7 mouse cellular contexts compared by ENCODE assay signal in the genomic region with DNA sequence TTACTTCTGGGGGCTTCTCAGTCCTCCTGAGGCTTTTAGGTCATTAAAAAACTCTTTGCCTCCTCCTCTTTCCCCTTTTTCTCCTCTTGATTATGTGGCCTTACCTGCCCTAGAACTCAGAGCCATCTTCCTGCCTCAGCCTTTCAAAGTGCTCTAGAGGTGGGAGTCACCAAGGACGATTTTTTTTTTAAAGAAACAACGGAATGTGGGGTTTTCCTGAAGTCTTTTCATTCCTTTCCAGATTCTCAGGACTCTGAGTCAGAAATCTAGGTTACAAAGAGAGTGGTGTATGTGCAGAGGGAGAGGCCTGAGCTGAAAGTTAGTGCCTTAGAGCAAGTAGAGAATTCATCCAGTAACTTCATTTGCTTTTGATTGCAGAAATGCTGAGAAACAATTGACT. TPM values are rescaled to one million over a fixed set of nuclear protein-coding genes. Genes with fewer than 3 reads are reported as not detected.
DNase-seq lines count a peak whose midpoint lies in the region; ATAC-seq and TF ChIP-seq lines count a peak whose summit lies in the region.

No protein-coding gene starts in this region.

- no peaks in the 10 kb centered on the region for H3K27me3 ChIP-seq in megakaryocyte, embryonic 14.5 days (replicated peaks)
- H3K27me3 ChIP-seq in limb, embryonic 14.5 days (ENCODE audit: control insufficient read depth, insufficient read depth, low read length): no peaks in the 10 kb centered on the region
- H3K27me3 ChIP-seq in stomach, embryonic 15.5 days (replicated peaks): no peaks in the 10 kb centered on the region

- H3K36me3 ChIP-seq in megakaryocyte, embryonic 14.5 days (replicated peaks; ENCODE audit: low read length): peaks cover 30% of the 10 kb centered on the region
- H3K36me3 ChIP-seq in limb, embryonic 14.5 days (ENCODE audit: control insufficient read depth, insufficient read depth, low read length): peaks cover 7% of the 10 kb centered on the region; the same call in 1 of the 2 replicates
- no peaks in the 10 kb centered on the region for H3K36me3 ChIP-seq in stomach, embryonic 15.5 days

- peak overlapping the region; percentile 86 for H3K9ac ChIP-seq in limb, embryonic 14.5 days (ENCODE audit: low read depth, low read length, severe bottlenecking)
- H3K9ac ChIP-seq in stomach, embryonic 15.5 days: peak overlapping the region; percentile 11; the same call in 1 of the 2 replicates

- peak; percentile 15; the same call in 1 of the 2 replicates for TF ChIP-seq POLR2A in embryonic fibroblast, embryonic 13.5 days (IDR thresholded peaks at IDR 0.05; ENCODE audit: low read depth, low read length)
- TF ChIP-seq POLR2A in limb, embryonic 14.5 days (IDR thresholded peaks at IDR 0.05; ENCODE audit: borderline replicate concordance, extremely low read depth, insufficient read depth, insufficient read length): no peak

- peak overlapping the region; percentile 99 for H3K27ac ChIP-seq in embryonic fibroblast, embryonic 13.5 days (ENCODE audit: insufficient read depth, low read length)
- H3K27ac ChIP-seq in limb, embryonic 14.5 days (replicated peaks; ENCODE audit: low read depth, low read length): peak overlapping the region; percentile 100
- peak overlapping the region; percentile 99 for H3K27ac ChIP-seq in stomach, embryonic 15.5 days

- TF ChIP-seq CTCF in embryonic fibroblast, embryonic 13.5 days (IDR thresholded peaks at IDR 0.05; ENCODE audit: borderline replicate concordance, insufficient read depth, low read length): no peak

- peaks cover 80% of the 10 kb centered on the region for H3K4me1 ChIP-seq in megakaryocyte, embryonic 14.5 days
- peaks cover 25% of the 10 kb centered on the region for H3K4me1 ChIP-seq in embryonic fibroblast, embryonic 13.5 days (ENCODE audit: control insufficient read depth, insufficient read depth, low read length)
- peaks cover 55% of the 10 kb centered on the region for H3K4me1 ChIP-seq in limb, embryonic 14.5 days (ENCODE audit: control insufficient read depth, insufficient read depth, low read length)
- peaks cover 34% of the 10 kb centered on the region for H3K4me1 ChIP-seq in stomach, embryonic 15.5 days

- H3K9me3 ChIP-seq in megakaryocyte, embryonic 14.5 days: no peaks in the 10 kb centered on the region
- H3K9me3 ChIP-seq in limb, embryonic 14.5 days (ENCODE audit: control insufficient read depth, low read length): no peaks in the 10 kb centered on the region
- H3K9me3 ChIP-seq in stomach, embryonic 15.5 days: no peaks in the 10 kb centered on the region

- H3K4me3 ChIP-seq in megakaryocyte, embryonic 14.5 days (replicated peaks): peak overlapping the region; percentile 97
- peak overlapping the region; percentile 68 for H3K4me3 ChIP-seq in embryonic fibroblast, embryonic 13.5 days (ENCODE audit: insufficient read depth, low read length)
- peak overlapping the region; percentile 59 for H3K4me3 ChIP-seq in limb, embryonic 14.5 days (replicated peaks; ENCODE audit: low read length)
- H3K4me3 ChIP-seq in stomach, embryonic 15.5 days (replicated peaks): peak overlapping the region; percentile 64

- DNase-seq in limb, embryonic 14.5 days (ENCODE audit: low spot score): no peak
- no peak for DNase-seq in left cerebral cortex, adult 11 months (ENCODE audit: low spot score)
- DNase-seq in cerebellum, adult 8-10 months: no peak

- peak overlapping the region; percentile 69 for H3K4me2 ChIP-seq in limb, embryonic 14.5 days (replicated peaks; ENCODE audit: low read depth, low read length, severe bottlenecking)
- H3K4me2 ChIP-seq in stomach, embryonic 15.5 days: peak overlapping the region; percentile 76

- WGBS in limb, embryonic 14.5 days: 39% methylated on average over 2 of the region's 2 CpGs
- 27% methylated on average over 2 of the region's 2 CpGs for WGBS in stomach, embryonic 15.5 days

- ATAC-seq in megakaryocyte, adult 5-6 weeks (ENCODE audit: poor library complexity, severe bottlenecking): no peak
- ATAC-seq in limb, embryonic 14.5 days (ENCODE audit: low FRiP score, low read depth): no peak
- no peak for ATAC-seq in stomach, embryonic 15.5 days (ENCODE audit: insufficient read depth, low FRiP score, low read depth)

RNA-seq across cellular contexts. Expression of gene Numa1, which starts 37.8 kb away (rescaled TPM):
- polyA plus RNA-seq in megakaryocyte, embryonic 14.5 days (2012; ENCODE audit: insufficient read depth, low replicate concordance): 57.5 and 58.2 TPM in 2 replicates
- total RNA-seq in megakaryocyte, adult 5-6 weeks (2015): 71.4 and 82.2 TPM in 2 replicates
- total RNA-seq in megakaryocyte, adult 5-6 weeks (2017): 122 and 139 TPM in 2 replicates
- 110 and 128 TPM in 2 replicates for polyA plus RNA-seq in embryonic fibroblast, embryonic 13.5 days (2011; ENCODE audit: insufficient read length, low read depth, missing spikeins)
- 112 and 126 TPM in 2 replicates for polyA plus RNA-seq in limb, embryonic 14.5 days (2012; rRNA removed)
- polyA plus RNA-seq in limb, embryonic 14.5 days (2014; fragmentation: Nextera tagmentation; extraction: Ambion mirVana): 106 and 126 TPM in 2 replicates
- polyA plus RNA-seq in stomach, embryonic 15.5 days (2015; fragmentation: Nextera tagmentation; extraction: Ambion mirVana): 56.5 and 72.2 TPM in 2 replicates

RNA-seq across cellular contexts. Expression of gene Lrrc51, which starts 38.0 kb away (rescaled TPM):
- polyA plus RNA-seq in megakaryocyte, embryonic 14.5 days (2012; ENCODE audit: insufficient read depth, low replicate concordance): not detected in 2 replicates
- 0.82 and 1.1 TPM in 2 replicates for total RNA-seq in megakaryocyte, adult 5-6 weeks (2015)
- 0.70 TPM in 1 of 2 replicates, not detected in the other for total RNA-seq in megakaryocyte, adult 5-6 weeks (2017)
- 5.8 and 6.0 TPM in 2 replicates for polyA plus RNA-seq in embryonic fibroblast, embryonic 13.5 days (2011; ENCODE audit: insufficient read length, low read depth, missing spikeins)
- polyA plus RNA-seq in limb, embryonic 14.5 days (2012; rRNA removed): 11.4 and 11.7 TPM in 2 replicates
- 7.5 and 12.6 TPM in 2 replicates for polyA plus RNA-seq in limb, embryonic 14.5 days (2014; fragmentation: Nextera tagmentation; extraction: Ambion mirVana)
- polyA plus RNA-seq in stomach, embryonic 15.5 days (2015; fragmentation: Nextera tagmentation; extraction: Ambion mirVana): 8.3 and 9.3 TPM in 2 replicates

RNA-seq across cellular contexts. Expression of gene Il18bp, which starts 46.8 kb away (rescaled TPM):
- polyA plus RNA-seq in megakaryocyte, embryonic 14.5 days (2012; ENCODE audit: insufficient read depth, low replicate concordance): 24.3 and 28.3 TPM in 2 replicates
- total RNA-seq in megakaryocyte, adult 5-6 weeks (2015): 8.8 and 11.1 TPM in 2 replicates
- 4.9 and 5.4 TPM in 2 replicates for total RNA-seq in megakaryocyte, adult 5-6 weeks (2017)
- 4.1 and 6.3 TPM in 2 replicates for polyA plus RNA-seq in embryonic fibroblast, embryonic 13.5 days (2011; ENCODE audit: insufficient read length, low read depth, missing spikeins)
- 12.9 and 15.4 TPM in 2 replicates for polyA plus RNA-seq in limb, embryonic 14.5 days (2012; rRNA removed)
- 2.2 and 2.7 TPM in 2 replicates for polyA plus RNA-seq in limb, embryonic 14.5 days (2014; fragmentation: Nextera tagmentation; extraction: Ambion mirVana)
- polyA plus RNA-seq in stomach, embryonic 15.5 days (2015; fragmentation: Nextera tagmentation; extraction: Ambion mirVana): 2.3 and 3.1 TPM in 2 replicates
